Mouse (Mus musculus): Measurements from ENCODE around the gene Olfr279. TPM values are rescaled to one million over a fixed set of nuclear protein-coding genes. Genes with fewer than 3 reads are reported as not detected.
"Not testable (repeated sequence)": the region's sequence is repeated elsewhere in the genome, so short reads cannot be mapped to it uniquely, and the experiment has no call there.

The Olfr279 gene
- polyA plus RNA-seq, 1 experiment from 2014 or later, result not detected

- peak; percentile 91 for DNase-seq (ENCODE audit: low spot score)
These were observed 18.5 kb downstream of the Olfr279 start for GRCm38 (mm10) chr15:98510438-98511385.

GRCm38 (mm10) chr15:98511386-98511928 lies 19.3 kb downstream of the Olfr279 start:
- peak; percentile 69 for DNase-seq (ENCODE audit: low spot score)

GRCm38 (mm10) chr15:98512232-98512631 lies 20.0 kb downstream of the Olfr279 start:
- no peak for DNase-seq (ENCODE audit: low spot score)

GRCm38 (mm10) chr15:98512799-98513321 lies 20.7 kb downstream of the Olfr279 start:
- DNase-seq (ENCODE audit: low spot score), result no peak

- peak; percentile 16 for DNase-seq (ENCODE audit: low spot score)
These were observed 21.5 kb downstream of the Olfr279 start for GRCm38 (mm10) chr15:98513676-98514075.

GRCm38 (mm10) chr15:98514146-98514545 lies 21.9 kb downstream of the Olfr279 start:
- peak; percentile 68 for DNase-seq (ENCODE audit: low spot score)

- not testable (repeated sequence) for DNase-seq (ENCODE audit: low spot score)
These were observed 22.6 kb downstream of the Olfr279 start for GRCm38 (mm10) chr15:98514845-98515244.

GRCm38 (mm10) chr15:98517380-98518355 lies 25.5 kb downstream of the Olfr279 start:
- peak; percentile 58 for DNase-seq (ENCODE audit: low spot score)

GRCm38 (mm10) chr15:98521245-98521644 lies 29.0 kb downstream of the Olfr279 start:
- no peak for DNase-seq (ENCODE audit: low spot score)

GRCm38 (mm10) chr15:98526057-98526456 lies 33.9 kb downstream of the Olfr279 start:
- DNase-seq (ENCODE audit: low spot score), result no peak

- no peak for DNase-seq (ENCODE audit: low spot score)
These were observed 35.0 kb downstream of the Olfr279 start for GRCm38 (mm10) chr15:98527056-98527771.

- DNase-seq (ENCODE audit: low spot score), result no peak
These were observed 35.9 kb downstream of the Olfr279 start for GRCm38 (mm10) chr15:98528066-98528563.

- no peak for DNase-seq (ENCODE audit: low spot score)
These were observed 40.1 kb downstream of the Olfr279 start for GRCm38 (mm10) chr15:98532281-98532680.

GRCm38 (mm10) chr15:98533035-98533531 lies 40.9 kb downstream of the Olfr279 start:
- DNase-seq (ENCODE audit: low spot score), result peak; percentile 23

- DNase-seq (ENCODE audit: low spot score), result peak; percentile 99
These were observed 41.9 kb downstream of the Olfr279 start, which contains the start of gene Kansl2 for GRCm38 (mm10) chr15:98533881-98534627. Kansl2 (minus strand) TSS chr15:98534264.

- DNase-seq (ENCODE audit: low spot score), result no peak
These were observed 43.7 kb downstream of the Olfr279 start for GRCm38 (mm10) chr15:98535921-98536320.

GRCm38 (mm10) chr15:98536828-98537510 lies 44.8 kb downstream of the Olfr279 start:
- DNase-seq (ENCODE audit: low spot score), result no peak

GRCm38 (mm10) chr15:98537923-98538322 lies 45.7 kb downstream of the Olfr279 start:
- DNase-seq (ENCODE audit: low spot score), result no peak

- DNase-seq (ENCODE audit: low spot score), result no peak
These were observed 48.9 kb downstream of the Olfr279 start for GRCm38 (mm10) chr15:98541064-98541463.
